ENCODE assay signal across 16 mouse cellular contexts in genomic region chr13:30560603-30561002, GRCm38 (mm10).
"Had no signal": no experiment of that assay in that cellular context is flagged by ENCODE, and none has a peak within 500 bp of the region (broad histone marks: within the 10 kb centered on the region; RNA-seq: fewer than 3 reads in every experiment).

No protein-coding gene starts in this region.

- H3K9me3 ChIP-seq: neural tube, embryonic 13.5 days; neural tube, embryonic 15.5 days; stomach, embryonic 15.5 days had no signal

- H3K27me3 ChIP-seq: neural tube, embryonic 13.5 days; neural tube, embryonic 15.5 days; stomach, embryonic 15.5 days had no signal

- DNase-seq: retina, postnatal 1 day; right cerebral cortex, adult 18-20 months; right cerebral cortex, postnatal 14 days; right cerebral cortex, postnatal 25 days; right cerebral cortex, postnatal 4 days; spleen, adult 18-20 months; thymus, adult 18-20 months; thymus, adult 2 months; thymus, postnatal 14 days; thymus, postnatal 25 days; thymus, postnatal 36 days; thymus, postnatal 4 days had no signal

- H3K4me2 ChIP-seq: neural tube, embryonic 13.5 days; neural tube, embryonic 15.5 days; stomach, embryonic 15.5 days had no signal

- H3K36me3 ChIP-seq: neural tube, embryonic 13.5 days; neural tube, embryonic 15.5 days; stomach, embryonic 15.5 days had no signal

- H3K4me1 ChIP-seq: neural tube, embryonic 13.5 days; neural tube, embryonic 15.5 days; stomach, embryonic 15.5 days had no signal

- H3K27ac ChIP-seq: neural tube, embryonic 13.5 days; neural tube, embryonic 15.5 days; stomach, embryonic 15.5 days; stomach, postnatal 0 days had no signal

- H3K9ac ChIP-seq: neural tube, embryonic 13.5 days; neural tube, embryonic 15.5 days; stomach, embryonic 15.5 days had no signal

- H3K4me3 ChIP-seq: neural tube, embryonic 13.5 days; neural tube, embryonic 15.5 days; stomach, embryonic 15.5 days had no signal
